Mouse (Mus musculus): Measurements from ENCODE around the gene Hnrnpa1. TPM values are rescaled to one million over a fixed set of nuclear protein-coding genes. Genes with fewer than 3 reads are reported as not detected.
A peak's percentile ranks its signal among the peaks of the same experiment; 100 is the strongest.
"Not testable (repeated sequence)": the region's sequence is repeated elsewhere in the genome, so short reads cannot be mapped to it uniquely, and the experiment has no call there.

Gene Hnrnpa1
- polyA plus RNA-seq, 1 experiment from 2014 or later: 860 TPM

DNA sequence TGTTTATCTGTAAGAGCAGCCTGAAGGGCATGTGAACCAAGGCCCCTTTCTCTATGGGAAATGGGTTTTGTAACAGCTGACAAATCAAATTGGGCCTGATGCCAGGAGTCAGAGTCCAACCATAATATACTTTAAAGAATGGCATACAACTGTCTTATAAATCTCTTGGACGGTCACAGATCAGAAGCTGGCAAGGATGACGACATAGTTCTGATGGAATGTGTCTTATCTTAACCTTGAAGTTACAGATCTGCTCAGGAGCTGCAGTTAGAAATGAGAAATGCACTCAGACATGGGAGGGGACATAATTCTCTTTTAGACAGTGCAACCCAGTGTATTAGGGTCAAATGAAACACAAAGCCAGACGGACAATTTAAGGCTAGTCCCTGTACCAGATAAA, 19.4 kb upstream of the Hnrnpa1 start:
- H3K27me3 ChIP-seq: no peaks in the 10 kb centered on the region
- ATAC-seq (ENCODE audit: borderline replicate concordance, extremely low read depth, low FRiP score, low TSS enrichment): peak; percentile 23; the same call in 1 of the 2 replicates
- 0 out of 2 replicates have a peak overlapping the region, but pooled peaks have one; percentile 11 for H3K27ac ChIP-seq
- H3K4me1 ChIP-seq: peaks cover 24% of the 10 kb centered on the region
- 0 out of 2 replicates have a peak, but pooled peaks cover 2% of the 10 kb centered on the region for H3K36me3 ChIP-seq
- no peak overlapping the region for H3K4me3 ChIP-seq
- H3K4me2 ChIP-seq: no peak overlapping the region
- H3K9ac ChIP-seq: no peak overlapping the region
- WGBS: 5% methylated on average over 3 of the region's 3 CpGs
- H3K9me3 ChIP-seq: no peaks in the 10 kb centered on the region

DNA sequence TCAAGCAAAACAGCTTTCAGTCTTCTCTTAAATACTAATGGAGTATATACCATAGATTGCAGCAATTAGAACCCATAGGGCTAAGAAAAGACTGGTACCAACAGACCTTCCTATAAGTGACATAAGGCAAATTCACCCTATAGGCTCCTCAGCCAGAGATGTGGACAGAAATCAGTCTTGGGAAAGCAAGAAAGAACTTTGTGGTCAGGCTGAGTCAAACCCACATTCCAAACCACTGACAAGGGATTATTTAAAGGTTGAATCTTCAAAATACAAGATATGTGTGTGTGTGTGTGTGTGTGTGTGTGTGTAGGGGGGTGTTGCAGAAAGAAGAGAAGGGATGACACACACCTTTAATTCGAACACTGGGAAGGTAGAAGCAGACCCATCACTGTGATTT, 18.8 kb upstream of the Hnrnpa1 start:
- WGBS: 100% methylated on average over 1 of the region's 1 CpGs
- Histone ChIP-seq H3K4me2 (no peak overlapping the region), H3K4me3 (no peak overlapping the region), H3K27me3 (no peaks in the 10 kb centered on the region), H3K36me3 (0 out of 2 replicates have a peak, but pooled peaks cover 2% of the 10 kb centered on the region), H3K9me3 (no peaks in the 10 kb centered on the region), H3K4me1 (peaks cover 18% of the 10 kb centered on the region; the same call in 1 of the 2 replicates), H3K9ac (no peak overlapping the region), H3K27ac (0 out of 2 replicates have a peak overlapping the region, but pooled peaks have one; percentile 11)
- ATAC-seq (ENCODE audit: borderline replicate concordance, extremely low read depth, low FRiP score, low TSS enrichment): no peak

DNA sequence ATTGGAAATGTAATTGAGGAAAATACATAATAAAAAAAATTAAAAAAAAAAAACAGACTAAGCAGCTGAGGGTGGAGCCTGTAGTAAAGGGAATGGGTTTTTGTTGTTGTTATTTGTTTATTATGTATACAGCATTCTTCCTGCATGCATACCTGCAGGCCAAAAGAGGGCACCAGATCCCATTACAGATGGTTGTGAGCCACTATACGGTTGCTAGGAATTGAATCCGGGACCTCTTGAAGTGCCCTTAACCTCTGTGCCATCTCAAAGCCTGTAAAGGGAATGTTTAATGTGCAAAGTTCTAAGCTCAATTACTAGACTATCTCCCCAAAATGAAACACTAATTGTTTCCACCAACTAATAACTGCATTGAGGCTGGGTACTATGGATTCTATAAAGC, 16.1 kb upstream of the Hnrnpa1 start:
- H3K27me3 ChIP-seq: no peaks in the 10 kb centered on the region
- peaks cover 26% of the 10 kb centered on the region for H3K4me1 ChIP-seq
- no peak for ATAC-seq (ENCODE audit: borderline replicate concordance, extremely low read depth, low FRiP score, low TSS enrichment)
- no peak overlapping the region for H3K9ac ChIP-seq
- H3K27ac ChIP-seq: no peak overlapping the region
- H3K4me3 ChIP-seq: no peak overlapping the region
- 95% methylated on average over 2 of the region's 2 CpGs for whole genome bisulfite sequencing
- H3K4me2 ChIP-seq: no peak overlapping the region
- H3K36me3 ChIP-seq: 0 out of 2 replicates have a peak, but pooled peaks cover 2% of the 10 kb centered on the region
- H3K9me3 ChIP-seq: no peaks in the 10 kb centered on the region

DNA sequence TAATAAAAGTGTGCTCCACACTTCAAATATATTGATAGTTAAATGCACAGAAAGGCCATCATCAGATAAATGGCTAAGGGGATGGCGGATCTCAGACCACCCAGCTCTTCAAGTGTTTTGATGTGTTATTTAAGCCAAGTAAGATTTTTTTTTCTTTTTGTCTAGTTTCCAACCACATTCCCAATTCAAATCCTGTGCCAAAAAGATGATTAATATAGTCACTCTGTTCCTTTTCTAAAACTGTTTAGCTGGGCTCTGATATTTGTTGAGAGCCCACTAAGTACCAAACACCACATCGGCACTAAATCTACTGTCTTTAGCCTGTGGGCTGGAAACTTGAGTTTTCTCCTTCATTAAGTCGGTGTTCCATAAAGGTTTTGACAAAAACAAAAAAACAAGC, 13.2 kb upstream of the Hnrnpa1 start:
- Histone ChIP-seq H3K4me2 (no peak overlapping the region), H3K9me3 (no peaks in the 10 kb centered on the region), H3K36me3 (0 out of 2 replicates have a peak, but pooled peaks cover 2% of the 10 kb centered on the region), H3K27ac (peak overlapping the region; percentile 37; the same call in 1 of the 2 replicates), H3K27me3 (no peaks in the 10 kb centered on the region), H3K9ac (no peak overlapping the region), H3K4me3 (no peak overlapping the region), H3K4me1 (peaks cover 16% of the 10 kb centered on the region)
- no peak for ATAC-seq (ENCODE audit: borderline replicate concordance, extremely low read depth, low FRiP score, low TSS enrichment)
- 49% methylated on average over 3 of the region's 3 CpGs for WGBS

DNA sequence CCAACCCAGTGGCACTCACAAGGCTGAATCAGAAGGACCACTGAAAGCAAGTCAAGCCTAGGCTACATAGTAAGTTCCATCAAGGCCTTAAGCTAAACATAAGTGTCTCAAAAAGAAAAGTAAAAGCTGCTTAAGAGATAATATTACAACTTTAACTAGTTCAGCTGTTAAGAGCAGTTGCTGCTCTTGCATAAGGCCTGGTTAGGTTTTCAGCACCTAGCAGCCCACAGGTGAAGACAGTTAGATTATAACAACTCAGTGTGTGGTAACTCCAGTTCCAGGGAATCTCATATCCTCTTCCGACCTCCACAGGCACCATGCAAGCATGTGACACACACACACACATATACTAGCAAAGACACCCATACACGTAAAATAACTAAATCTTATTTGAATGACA, 12.7 kb upstream of the Hnrnpa1 start:
- ATAC-seq (ENCODE audit: borderline replicate concordance, extremely low read depth, low FRiP score, low TSS enrichment): no peak
- Histone ChIP-seq H3K9ac (no peak overlapping the region), H3K9me3 (no peaks in the 10 kb centered on the region), H3K27me3 (no peaks in the 10 kb centered on the region), H3K4me1 (peaks cover 16% of the 10 kb centered on the region), H3K27ac (peak overlapping the region; percentile 37; the same call in 1 of the 2 replicates), H3K36me3 (0 out of 2 replicates have a peak, but pooled peaks cover under 1% of the 10 kb centered on the region), H3K4me3 (no peak overlapping the region), H3K4me2 (no peak overlapping the region)
- 62% methylated on average over 2 of the region's 2 CpGs for WGBS

DNA sequence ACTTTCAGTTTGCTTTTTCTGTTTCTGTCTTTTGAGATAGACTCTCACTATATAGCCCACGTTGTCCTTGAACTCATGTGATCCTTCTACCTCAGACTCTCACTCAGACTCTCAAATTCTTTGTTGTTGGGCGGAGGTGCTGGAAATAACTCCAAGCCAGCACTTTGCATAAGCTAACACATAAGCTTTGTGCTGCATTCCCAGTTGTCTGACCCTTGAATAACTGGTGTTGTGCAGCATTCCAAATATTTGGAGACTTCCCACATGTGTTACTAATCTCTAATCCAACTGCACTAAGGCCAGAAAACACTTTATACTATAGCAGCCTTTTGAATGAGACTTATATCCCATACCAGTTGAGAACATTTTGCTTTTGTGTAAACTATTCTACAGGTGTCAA, 11.3 kb upstream of the Hnrnpa1 start:
- Histone ChIP-seq H3K4me1 (peaks cover 16% of the 10 kb centered on the region), H3K36me3 (no peaks in the 10 kb centered on the region), H3K9ac (no peak overlapping the region), H3K4me2 (no peak overlapping the region), H3K27me3 (no peaks in the 10 kb centered on the region), H3K9me3 (no peaks in the 10 kb centered on the region), H3K27ac (no peak overlapping the region), H3K4me3 (no peak overlapping the region)
- no peak for ATAC-seq (ENCODE audit: borderline replicate concordance, extremely low read depth, low FRiP score, low TSS enrichment)
- 70% methylated on average over 2 of the region's 2 CpGs for WGBS

DNA sequence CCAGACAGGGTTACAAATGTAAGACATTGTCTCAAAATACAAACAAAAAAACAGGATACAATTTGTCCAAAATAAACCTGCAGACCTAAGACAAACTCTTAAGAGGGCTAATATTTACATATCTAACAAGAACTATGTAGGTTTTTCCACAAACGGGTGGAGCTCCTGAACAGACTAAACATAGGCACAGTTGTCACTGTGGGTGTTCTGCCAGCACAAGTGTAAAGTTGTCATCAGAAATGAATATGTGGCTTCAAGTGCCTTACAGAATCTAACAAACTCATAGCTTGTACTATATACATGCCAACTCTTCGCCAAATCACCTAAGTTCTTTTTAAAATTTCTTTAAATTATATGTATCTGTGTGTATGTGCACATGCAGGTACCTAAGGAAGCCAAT, 7.1 kb upstream of the Hnrnpa1 start:
- peaks cover 13% of the 10 kb centered on the region; the same call in 1 of the 2 replicates for H3K36me3 ChIP-seq
- no peak overlapping the region for H3K4me3 ChIP-seq
- H3K27me3 ChIP-seq: no peaks in the 10 kb centered on the region
- H3K4me2 ChIP-seq: no peak overlapping the region
- peaks cover 10% of the 10 kb centered on the region for H3K4me1 ChIP-seq
- no peak for ATAC-seq (ENCODE audit: borderline replicate concordance, extremely low read depth, low FRiP score, low TSS enrichment)
- H3K9ac ChIP-seq: no peak overlapping the region
- WGBS: 61% methylated on average over 2 of the region's 2 CpGs
- no peaks in the 10 kb centered on the region for H3K9me3 ChIP-seq
- H3K27ac ChIP-seq: peak overlapping the region; percentile 1; the same call in 1 of the 2 replicates

DNA sequence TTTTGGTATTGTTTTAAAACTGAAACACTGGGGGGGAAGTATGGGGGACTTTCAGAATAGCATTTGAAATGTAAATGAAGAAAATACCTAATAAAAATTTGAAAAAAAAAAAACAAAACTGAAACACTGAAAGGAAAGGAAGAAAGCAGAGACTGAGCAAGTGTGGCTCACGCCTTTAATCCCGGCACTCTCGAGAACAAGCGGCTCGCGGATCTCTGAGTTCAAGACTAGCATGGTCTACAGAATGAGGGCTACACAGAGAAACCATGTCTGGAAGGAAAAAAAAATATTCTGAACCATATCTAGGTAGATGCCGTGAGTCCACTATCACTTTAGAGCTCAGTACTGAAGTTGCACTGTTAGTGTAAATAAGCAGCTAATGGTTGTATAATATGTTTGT, 2.9 kb upstream of the Hnrnpa1 start:
- ATAC-seq (ENCODE audit: borderline replicate concordance, extremely low read depth, low FRiP score, low TSS enrichment): no peak
- 89% methylated on average over 7 of the region's 7 CpGs for WGBS
- H3K4me2 ChIP-seq: no peak overlapping the region

DNA sequence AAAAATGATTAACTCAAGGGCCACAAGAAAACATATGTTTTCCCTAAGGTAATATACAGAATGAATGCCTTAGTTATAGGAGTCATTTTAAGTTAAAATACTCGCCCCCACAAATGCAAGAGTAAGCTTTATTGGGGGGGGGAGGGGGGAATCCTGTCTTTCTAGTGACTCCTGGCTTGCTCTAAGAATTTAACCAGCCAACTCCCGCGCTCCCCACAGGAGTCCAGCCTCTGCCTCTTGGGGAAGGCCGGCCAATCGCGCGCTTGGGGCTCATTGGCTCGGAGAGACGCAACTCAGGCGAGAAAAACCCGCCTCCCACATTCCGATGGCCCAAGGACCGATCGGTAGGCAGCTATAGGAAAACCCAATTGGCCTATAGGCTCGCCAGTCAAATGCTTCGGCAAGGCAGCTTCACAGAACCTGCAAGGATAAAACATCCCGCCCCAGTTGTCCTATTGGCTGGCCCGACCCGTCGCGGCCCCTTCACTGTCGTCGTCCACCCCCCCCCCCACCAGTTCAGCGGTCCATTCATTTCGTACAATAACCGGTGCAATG, 1.0 kb upstream of the Hnrnpa1 start:
- peaks cover 38% of the 10 kb centered on the region for H3K36me3 ChIP-seq

More for the DNA sequence above, 2.9 kb upstream of the Hnrnpa1 start:
- Histone ChIP-seq H3K9me3 (no peaks in the 10 kb centered on the region), H3K27me3 (no peaks in the 10 kb centered on the region), H3K4me1 (peaks cover 16% of the 10 kb centered on the region), H3K9ac (no peak overlapping the region), H3K27ac (no peak overlapping the region), H3K4me3 (no peak overlapping the region), H3K36me3 (peaks cover 20% of the 10 kb centered on the region; the same call in 1 of the 2 replicates)

DNA sequence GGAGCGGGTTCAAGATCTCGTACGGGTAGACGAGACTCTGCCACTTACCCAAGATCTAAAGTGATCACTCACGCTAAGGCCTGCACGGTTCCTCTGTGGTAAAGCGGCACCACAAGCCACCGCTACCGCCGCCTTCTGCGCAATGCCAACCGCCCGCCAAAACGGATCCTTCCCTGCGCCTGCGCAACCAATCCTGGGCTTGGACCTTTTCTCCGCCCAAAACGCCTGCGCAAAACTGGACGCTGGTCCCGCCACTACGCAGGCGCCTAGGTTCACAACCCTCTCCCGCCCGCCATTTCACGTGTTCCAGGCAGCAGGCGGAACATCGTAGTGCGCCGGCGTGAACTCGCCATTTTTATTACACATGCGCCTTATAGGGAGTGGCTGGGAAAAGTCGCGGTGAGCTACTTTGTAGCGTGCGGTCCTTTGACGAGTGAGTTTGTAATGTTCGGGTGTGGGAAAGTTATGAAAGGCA, 510 bp upstream of the Hnrnpa1 start, which contains the start of gene Cbx5:
TSS of gene Cbx5 (minus strand) at position 132 of the 475 bp plus-strand sequence.
- under 1% methylated on average over 39 of the region's 39 CpGs for WGBS
- no peaks in the 10 kb centered on the region for H3K9me3 ChIP-seq
- ATAC-seq (ENCODE audit: borderline replicate concordance, extremely low read depth, low FRiP score, low TSS enrichment): peak; percentile 94
- H3K27ac ChIP-seq: peak within 1 kb of the TSS; percentile 95
- peaks cover 35% of the 10 kb centered on the region for H3K36me3 ChIP-seq
- no peaks in the 10 kb centered on the region for H3K27me3 ChIP-seq
- peaks cover 34% of the 10 kb centered on the region for H3K4me1 ChIP-seq
- peak within 1 kb of the TSS; percentile 74 for H3K9ac ChIP-seq
- H3K4me2 ChIP-seq: peak within 1 kb of the TSS; percentile 69
- H3K4me3 ChIP-seq: peak within 1 kb of the TSS; percentile 76

More for the DNA sequence above, 1.0 kb upstream of the Hnrnpa1 start:
- Histone ChIP-seq H3K27ac (peak overlapping the region; percentile 95), H3K4me1 (peaks cover 34% of the 10 kb centered on the region), H3K27me3 (no peaks in the 10 kb centered on the region), H3K4me3 (peak overlapping the region; percentile 76), H3K9ac (peak overlapping the region; percentile 57), H3K9me3 (no peaks in the 10 kb centered on the region), H3K4me2 (peak overlapping the region; percentile 57)
- WGBS: under 1% methylated on average over 26 of the region's 26 CpGs
- peak; percentile 92 for ATAC-seq (ENCODE audit: borderline replicate concordance, extremely low read depth, low FRiP score, low TSS enrichment)

DNA sequence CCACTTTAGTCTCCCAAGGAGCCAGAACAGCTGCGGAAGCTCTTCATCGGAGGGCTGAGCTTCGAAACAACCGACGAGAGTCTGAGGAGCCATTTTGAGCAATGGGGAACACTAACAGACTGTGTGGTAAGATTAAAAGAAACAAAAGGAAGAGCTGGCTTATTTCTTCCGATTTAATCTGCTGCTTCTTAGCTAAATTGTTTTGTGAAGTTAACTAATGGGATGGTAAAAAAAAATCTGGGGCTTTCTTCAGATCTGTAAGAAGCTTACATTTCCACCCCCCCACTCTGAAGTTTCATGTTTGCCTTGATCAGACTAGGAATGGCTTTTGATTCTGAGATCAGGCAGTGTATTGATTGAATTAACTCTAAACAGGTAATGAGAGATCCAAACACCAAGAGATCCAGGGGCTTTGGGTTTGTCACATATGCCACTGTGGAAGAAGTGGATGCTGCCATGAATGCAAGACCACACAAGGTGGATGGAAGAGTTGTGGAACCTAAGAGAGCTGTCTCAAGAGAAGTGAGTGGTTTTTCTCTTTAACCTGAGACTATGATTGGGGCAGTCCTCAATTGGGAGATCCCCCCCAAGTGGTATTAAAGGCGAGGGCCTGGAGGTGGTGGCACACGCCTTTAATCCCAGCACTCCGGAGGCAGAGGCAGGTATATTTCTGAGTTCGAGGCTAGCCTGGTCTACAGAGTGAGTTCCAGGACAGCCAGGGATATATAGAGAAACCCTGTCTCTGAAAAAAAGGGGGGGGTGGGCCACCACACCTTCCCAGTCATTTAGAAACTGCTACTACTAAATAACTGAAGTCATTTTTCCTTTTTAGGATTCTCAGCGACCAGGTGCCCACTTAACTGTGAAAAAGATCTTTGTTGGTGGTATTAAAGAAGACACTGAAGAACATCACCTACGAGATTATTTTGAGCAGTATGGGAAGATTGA, 1.1 kb downstream of the Hnrnpa1 start:
- Histone ChIP-seq H3K4me3 (peak overlapping the region; percentile 76), H3K9ac (peak overlapping the region; percentile 74), H3K4me1 (peaks cover 41% of the 10 kb centered on the region), H3K36me3 (peaks cover 39% of the 10 kb centered on the region), H3K27ac (peak overlapping the region; percentile 95), H3K4me2 (peak overlapping the region; percentile 69)
- not testable (repeated sequence) for H3K9me3 ChIP-seq; ATAC-seq (ENCODE audit: borderline replicate concordance, extremely low read depth, low FRiP score, low TSS enrichment); H3K27me3 ChIP-seq
- 6% methylated on average over 12 of the region's 12 CpGs for WGBS

Data from lung, embryonic 15.5 days (tissue).